Mouse (Mus musculus): ENCODE measurements around the gene Eya4.

- TF ChIP-seq CTCF (IDR thresholded peaks at IDR 0.05; ENCODE audit: low read depth, low read length) (no peak), EP300 (IDR thresholded peaks at IDR 0.05; ENCODE audit: insufficient read depth, low read depth, low read length) (no peak)
Observed at GRCm38 (mm10) chr10:23115321-23115720, 235.3 kb downstream of the Eya4 start.

All from ES-Bruce4 (cell line).